Mouse (Mus musculus): Measurements from ENCODE around the gene Gdpd3. TPM values are rescaled to one million over a fixed set of nuclear protein-coding genes. Genes with fewer than 3 reads are reported as not detected.
"Not testable (repeated sequence)": the region's sequence is repeated elsewhere in the genome, so short reads cannot be mapped to it uniquely, and the experiment has no call there.

Gdpd3 gene
- polyA plus RNA-seq, 2 experiments from 2014 or later: 13.9 to 17.4 TPM

GRCm38 (mm10) chr7:126760956-126761355 is 5.2 kb upstream of the Gdpd3 start:
- no peak for ATAC-seq

GRCm38 (mm10) chr7:126761529-126762067 is 4.5 kb upstream of the Gdpd3 start:
- no peak for ATAC-seq

GRCm38 (mm10) chr7:126762471-126763008 is 3.6 kb upstream of the Gdpd3 start:
- no peak for ATAC-seq

- ATAC-seq: no peak
Measured at GRCm38 (mm10) chr7:126765540-126765939, 594 bp upstream of the Gdpd3 start.

GRCm38 (mm10) chr7:126767001-126767400 is 867 bp downstream of the Gdpd3 start:
- ATAC-seq: no peak

- ATAC-seq: no peak
Measured at GRCm38 (mm10) chr7:126770784-126771183, 4.7 kb downstream of the Gdpd3 start.

GRCm38 (mm10) chr7:126773351-126773750 is 7.2 kb downstream of the Gdpd3 start:
- no peak for ATAC-seq

GRCm38 (mm10) chr7:126774463-126774862 is 8.3 kb downstream of the Gdpd3 start:
- peak; percentile 32 for ATAC-seq

GRCm38 (mm10) chr7:126775185-126775977 is 9.2 kb downstream of the Gdpd3 start:
- ATAC-seq: no peak

- no peak for ATAC-seq
Measured at GRCm38 (mm10) chr7:126775978-126776234, 9.8 kb downstream of the Gdpd3 start.

GRCm38 (mm10) chr7:126776598-126777057 is 10.5 kb downstream of the Gdpd3 start, which contains the start of gene Ypel3:
Gene Ypel3, plus strand, starts transcription at chr7:126776955.
- ATAC-seq: peak; percentile 89

- no peak for ATAC-seq
Measured at GRCm38 (mm10) chr7:126777476-126777875, 11.3 kb downstream of the Gdpd3 start.

- ATAC-seq: no peak
Measured at GRCm38 (mm10) chr7:126778147-126778546, 12.0 kb downstream of the Gdpd3 start.

GRCm38 (mm10) chr7:126779101-126779500 is 13.0 kb downstream of the Gdpd3 start:
- not testable (repeated sequence) for ATAC-seq

- peak; percentile 37 for ATAC-seq
Measured at GRCm38 (mm10) chr7:126779983-126780970, 14.1 kb downstream of the Gdpd3 start.

GRCm38 (mm10) chr7:126780971-126781635 is 15.0 kb downstream of the Gdpd3 start, which contains the start of gene Tbx6:
Gene Tbx6, plus strand, starts transcription at chr7:126781483.
- no peak for ATAC-seq

- ATAC-seq: no peak
Measured at GRCm38 (mm10) chr7:126781661-126782370, 15.7 kb downstream of the Gdpd3 start.

- no peak for ATAC-seq
Measured at GRCm38 (mm10) chr7:126782693-126783092, 16.6 kb downstream of the Gdpd3 start.

GRCm38 (mm10) chr7:126784469-126784868 is 18.3 kb downstream of the Gdpd3 start:
- no peak for ATAC-seq

GRCm38 (mm10) chr7:126785056-126785455 is 18.9 kb downstream of the Gdpd3 start:
- ATAC-seq: no peak

GRCm38 (mm10) chr7:126786142-126786541 is 20.0 kb downstream of the Gdpd3 start:
- no peak for ATAC-seq
